ENCODE assay signal across 9 mouse cellular contexts in genomic region chr4:41677006-41677629, GRCm38 (mm10). TPM values are rescaled to one million over a fixed set of nuclear protein-coding genes. Genes with fewer than 3 reads are reported as not detected.
A peak's percentile ranks its signal among the peaks of the same experiment; 100 is the strongest.
DNase-seq lines count a peak whose midpoint lies in the region; ATAC-seq and TF ChIP-seq lines count a peak whose summit lies in the region.
"Had no signal": no experiment of that assay in that cellular context is flagged by ENCODE, and none has a peak within 500 bp of the region (broad histone marks: within the 10 kb centered on the region; RNA-seq: fewer than 3 reads in every experiment).

No protein-coding gene starts in this region.

- no peaks in the 10 kb centered on the region for H3K27me3 ChIP-seq in kidney, adult 2 months (replicated peaks; ENCODE audit: control insufficient read depth, insufficient read depth, low read length)
- peaks cover 11% of the 10 kb centered on the region; the same call in 1 of the 2 replicates for H3K27me3 ChIP-seq in forebrain, embryonic 12.5 days

- H3K27ac ChIP-seq in kidney, adult 2 months (ENCODE audit: insufficient read depth, low read depth, low read length): no peak overlapping the region
- H3K27ac ChIP-seq in forebrain, embryonic 12.5 days: peak overlapping the region; percentile 47
- H3K27ac ChIP-seq: liver, embryonic 15.5 days had no signal

- peak; percentile 32 for DNase-seq in kidney, adult 2 months
- no peak for DNase-seq in kidney, adult 8-10 months
- DNase-seq in adrenal gland, postnatal 25 days: peak; percentile 84
- DNase-seq in kidney, postnatal 4 days: peak; percentile 83 to 89
- DNase-seq in right cerebral cortex, adult 18-20 months: no peak
- no peak for DNase-seq in right cerebral cortex, postnatal 14 days

- H3K4me3 ChIP-seq in kidney, adult 2 months (ENCODE audit: insufficient read depth, low read depth, low read length): no peak overlapping the region
- H3K4me3 ChIP-seq in forebrain, embryonic 12.5 days (replicated peaks): no peak overlapping the region
- H3K4me3 ChIP-seq: liver, embryonic 15.5 days had no signal

- H3K9ac ChIP-seq in forebrain, embryonic 12.5 days: peak overlapping the region; percentile 25
- H3K9ac ChIP-seq: liver, embryonic 15.5 days had no signal

- TF ChIP-seq POLR2A in kidney, adult 2 months (IDR thresholded peaks at IDR 0.05; ENCODE audit: low read depth, low read length): no peak

- no peaks in the 10 kb centered on the region for H3K36me3 ChIP-seq in kidney, adult 2 months (ENCODE audit: control insufficient read depth, insufficient read depth, low read length)
- peaks cover 11% of the 10 kb centered on the region for H3K36me3 ChIP-seq in forebrain, embryonic 12.5 days (replicated peaks)
- H3K36me3 ChIP-seq: liver, embryonic 15.5 days had no signal

- TF ChIP-seq CTCF in kidney, adult 2 months (conservative IDR thresholded peaks at IDR 0.05; ENCODE audit: insufficient read depth, insufficient read length, low read depth, low read length): no peak

- peaks cover 5% of the 10 kb centered on the region; the same call in 1 of the 2 replicates for H3K4me1 ChIP-seq in kidney, adult 2 months (ENCODE audit: control insufficient read depth, insufficient read depth, low read length)
- peaks cover 95% of the 10 kb centered on the region for H3K4me1 ChIP-seq in forebrain, embryonic 12.5 days
- H3K4me1 ChIP-seq: liver, embryonic 15.5 days had no signal

- peak; percentile 70 for ATAC-seq in forebrain, embryonic 12.5 days (ENCODE audit: low FRiP score)
- no peak for ATAC-seq in inflammation-experienced regulatory T-cells, adult 6 months

- peak overlapping the region; percentile 11; the same call in 1 of the 2 replicates for H3K4me2 ChIP-seq in forebrain, embryonic 12.5 days
- H3K4me2 ChIP-seq: liver, embryonic 15.5 days had no signal

- no peaks in the 10 kb centered on the region for H3K9me3 ChIP-seq in forebrain, embryonic 12.5 days
- H3K9me3 ChIP-seq: liver, embryonic 15.5 days had no signal

- WGBS in kidney, adult 2 months: 41% methylated on average over 12 of the region's 13 CpGs
- WGBS in forebrain, embryonic 12.5 days: 43% methylated on average over 13 of the region's 13 CpGs

RNA-seq across cellular contexts. Expression of gene Cntfr, which starts 19.8 kb away (rescaled TPM):
- 15.4 and 15.9 TPM in 2 replicates for polyA plus RNA-seq in kidney, adult 2 months (2012; rRNA removed)
- total RNA-seq in adrenal gland, postnatal 25 days (2021): 46.3 and 49.8 TPM in 2 replicates
- polyA plus RNA-seq in forebrain, embryonic 12.5 days (2016; fragmentation: Nextera tagmentation; extraction: Ambion mirVana): 21.9 and 28.3 TPM in 2 replicates
- not detected for polyA plus RNA-seq in inflammation-experienced regulatory T-cells, adult 6 months (2017; shearing (Covaris generic))

RNA-seq across cellular contexts. Expression of gene Il11ra1, which starts 22.7 kb away (rescaled TPM):
- 125 and 126 TPM in 2 replicates for polyA plus RNA-seq in kidney, adult 2 months (2012; rRNA removed)
- 56.7 and 83.4 TPM in 2 replicates for total RNA-seq in adrenal gland, postnatal 25 days (2021)
- 56.6 and 62.1 TPM in 2 replicates for polyA plus RNA-seq in forebrain, embryonic 12.5 days (2016; fragmentation: Nextera tagmentation; extraction: Ambion mirVana)
- 10 to 100 TPM in 1 of 3 experiments, 1 to 10 TPM in 2; 4.0 to 13.8 (median 7.7) TPM for polyA plus RNA-seq in inflammation-experienced regulatory T-cells, adult 6 months (2017; shearing (Covaris generic))

RNA-seq across cellular contexts. Expression of gene Rpp25l, which starts 36.2 kb away (rescaled TPM):
- polyA plus RNA-seq in kidney, adult 2 months (2012; rRNA removed): 57.0 and 62.2 TPM in 2 replicates
- 34.5 and 36.2 TPM in 2 replicates for total RNA-seq in adrenal gland, postnatal 25 days (2021)
- 77.0 and 79.1 TPM in 2 replicates for polyA plus RNA-seq in forebrain, embryonic 12.5 days (2016; fragmentation: Nextera tagmentation; extraction: Ambion mirVana)
- 10 to 100 TPM; 51.3 to 65.6 (median 54.5) TPM for polyA plus RNA-seq in inflammation-experienced regulatory T-cells, adult 6 months (2017; shearing (Covaris generic))

RNA-seq across cellular contexts. Expression of gene Enho, which starts 37.0 kb away (rescaled TPM):
- 9.3 and 9.9 TPM in 2 replicates for polyA plus RNA-seq in kidney, adult 2 months (2012; rRNA removed)
- total RNA-seq in adrenal gland, postnatal 25 days (2021): 2.0 and 3.9 TPM in 2 replicates
- polyA plus RNA-seq in forebrain, embryonic 12.5 days (2016; fragmentation: Nextera tagmentation; extraction: Ambion mirVana): 43.2 and 44.7 TPM in 2 replicates
- polyA plus RNA-seq in inflammation-experienced regulatory T-cells, adult 6 months (2017; shearing (Covaris generic)): not detected

RNA-seq across cellular contexts. Expression of gene Dctn3, which starts 45.9 kb away (rescaled TPM):
- 76.0 and 92.6 TPM in 2 replicates for polyA plus RNA-seq in kidney, adult 2 months (2012; rRNA removed)
- total RNA-seq in adrenal gland, postnatal 25 days (2021): 108 and 120 TPM in 2 replicates
- 159 and 179 TPM in 2 replicates for polyA plus RNA-seq in forebrain, embryonic 12.5 days (2016; fragmentation: Nextera tagmentation; extraction: Ambion mirVana)
- 100 to 1,000 TPM in 1 of 3 experiments, 10 to 100 TPM in 2; 88.8 to 122 (median 95.5) TPM for polyA plus RNA-seq in inflammation-experienced regulatory T-cells, adult 6 months (2017; shearing (Covaris generic))

Comparison
In these comparisons a context has a peak if more than half of its experiments do, and no peak if none do; other contexts are left out.
1. DNase-seq: peak in kidney, adult 2 months (single experiment), adrenal gland, postnatal 25 days (single experiment) and kidney, postnatal 4 days (2 of 2); none in kidney, adult 8-10 months (0 of 2), right cerebral cortex, adult 18-20 months (single experiment) and right cerebral cortex, postnatal 14 days (single experiment).
2. RNA of gene Cntfr, which starts 19.8 kb away (polyA plus RNA-seq): 21.9 to 28.3 TPM in forebrain, embryonic 12.5 days and 15.4 to 15.9 TPM in kidney, adult 2 months; not detected in inflammation-experienced regulatory T-cells, adult 6 months; every median in the first group is over 10 times any median in the second.